Mouse (Mus musculus): ENCODE results near the gene Ppy. TPM values are rescaled to one million over a fixed set of nuclear protein-coding genes. Genes with fewer than 3 reads are reported as not detected.
A peak's percentile ranks its signal among the peaks of the same experiment; 100 is the strongest.

Ppy gene
- polyA plus RNA-seq, 1 experiment from 2014 or later = not detected

GRCm38 (mm10) chr11:102086331-102086730 lies 14.8 kb downstream of the Ppy start:
- H3K36me3 ChIP-seq = peaks cover 7% of the 10 kb centered on the region
- H3K27ac ChIP-seq = peak overlapping the region; percentile 98
- WGBS = 8% methylated on average over 3 of the region's 3 CpGs
- peaks cover 64% of the 10 kb centered on the region for H3K4me1 ChIP-seq (replicated peaks)
- peak overlapping the region; percentile 82 for H3K9ac ChIP-seq (replicated peaks)
- peak overlapping the region; percentile 78 for H3K4me3 ChIP-seq (replicated peaks)
- H3K27me3 ChIP-seq = no peaks in the 10 kb centered on the region
- no peaks in the 10 kb centered on the region for H3K9me3 ChIP-seq
- peak overlapping the region; percentile 83 for H3K4me2 ChIP-seq (replicated peaks)
- ATAC-seq = no peak

- ATAC-seq = no peak
- Histone ChIP-seq H3K27ac (0 out of 2 replicates have a peak overlapping the region, but pooled peaks have one; percentile 3), H3K4me1 (replicated peaks) (peaks cover 62% of the 10 kb centered on the region)
Observed at GRCm38 (mm10) chr11:102084159-102084558, 17.0 kb downstream of the Ppy start.

GRCm38 (mm10) chr11:102083193-102083592 lies 17.9 kb downstream of the Ppy start:
- Histone ChIP-seq H3K4me2 (replicated peaks) (peak overlapping the region; percentile 80; the same call in 1 of the 2 replicates), H3K9ac (replicated peaks) (no peak overlapping the region), H3K27me3 (no peaks in the 10 kb centered on the region), H3K36me3 (peaks cover 30% of the 10 kb centered on the region), H3K4me3 (replicated peaks) (no peak overlapping the region), H3K9me3 (no peaks in the 10 kb centered on the region), H3K4me1 (replicated peaks) (peaks cover 57% of the 10 kb centered on the region), H3K27ac (no peak overlapping the region)
- ATAC-seq = no peak
- WGBS = 48% methylated on average over 4 of the region's 4 CpGs

More at GRCm38 (mm10) chr11:102084159-102084558, 17.0 kb downstream of the Ppy start:
- H3K4me3 ChIP-seq (replicated peaks) = no peak overlapping the region
- no peaks in the 10 kb centered on the region for H3K27me3 ChIP-seq
- H3K9ac ChIP-seq (replicated peaks) = no peak overlapping the region
- no peaks in the 10 kb centered on the region for H3K9me3 ChIP-seq
- H3K4me2 ChIP-seq (replicated peaks) = no peak overlapping the region
- peaks cover 21% of the 10 kb centered on the region for H3K36me3 ChIP-seq
- WGBS = 11% methylated on average over 7 of the region's 7 CpGs

- ATAC-seq = peak; percentile 80
- no peaks in the 10 kb centered on the region for H3K27me3 ChIP-seq
- 4% methylated on average over 18 of the region's 18 CpGs for WGBS
- no peak overlapping the region for H3K27ac ChIP-seq
- peaks cover 57% of the 10 kb centered on the region for H3K4me1 ChIP-seq (replicated peaks)
- H3K9me3 ChIP-seq = no peaks in the 10 kb centered on the region
- H3K4me2 ChIP-seq (replicated peaks) = peak overlapping the region; percentile 80
- H3K9ac ChIP-seq (replicated peaks) = peak overlapping the region; percentile 74
- H3K36me3 ChIP-seq = peaks cover 37% of the 10 kb centered on the region
- peak overlapping the region; percentile 43 for H3K4me3 ChIP-seq (replicated peaks)
Observed at GRCm38 (mm10) chr11:102082322-102082721, 18.8 kb downstream of the Ppy start.

GRCm38 (mm10) chr11:102073722-102074121 lies 27.4 kb downstream of the Ppy start:
- 69% methylated on average over 14 of the region's 14 CpGs for WGBS
- no peak overlapping the region for H3K4me2 ChIP-seq (replicated peaks)
- no peaks in the 10 kb centered on the region for H3K27me3 ChIP-seq
- H3K36me3 ChIP-seq = peaks cover 36% of the 10 kb centered on the region
- no peak overlapping the region for H3K27ac ChIP-seq
- no peaks in the 10 kb centered on the region for H3K9me3 ChIP-seq
- no peak overlapping the region for H3K4me3 ChIP-seq (replicated peaks)
- ATAC-seq = no peak
- H3K4me1 ChIP-seq (replicated peaks) = peaks cover 14% of the 10 kb centered on the region
- H3K9ac ChIP-seq (replicated peaks) = no peak overlapping the region

- H3K36me3 ChIP-seq = peaks cover 27% of the 10 kb centered on the region
- 83% methylated on average over 5 of the region's 5 CpGs for WGBS
- H3K9me3 ChIP-seq = no peaks in the 10 kb centered on the region
- H3K27me3 ChIP-seq = no peaks in the 10 kb centered on the region
- no peak overlapping the region for H3K27ac ChIP-seq
- ATAC-seq = no peak
- no peak overlapping the region for H3K4me2 ChIP-seq (replicated peaks)
- H3K9ac ChIP-seq (replicated peaks) = no peak overlapping the region
- peaks cover 14% of the 10 kb centered on the region for H3K4me1 ChIP-seq (replicated peaks)
- no peak overlapping the region for H3K4me3 ChIP-seq (replicated peaks)
Observed at GRCm38 (mm10) chr11:102072729-102073128, 28.4 kb downstream of the Ppy start.

- Histone ChIP-seq H3K4me3 (replicated peaks) (no peak overlapping the region), H3K36me3 (peaks cover 15% of the 10 kb centered on the region), H3K4me2 (replicated peaks) (0 out of 2 replicates have a peak overlapping the region, but pooled peaks have one; percentile 7), H3K9ac (replicated peaks) (0 out of 2 replicates have a peak overlapping the region, but pooled peaks have one; percentile 7), H3K27me3 (no peaks in the 10 kb centered on the region), H3K4me1 (replicated peaks) (peaks cover 14% of the 10 kb centered on the region), H3K9me3 (no peaks in the 10 kb centered on the region), H3K27ac (no peak overlapping the region)
- 3% methylated on average over 13 of the region's 13 CpGs for WGBS
- no peak for ATAC-seq
Observed at GRCm38 (mm10) chr11:102070426-102070825, 30.7 kb downstream of the Ppy start.

GRCm38 (mm10) chr11:102069633-102070032 lies 31.5 kb downstream of the Ppy start:
- Histone ChIP-seq H3K4me2 (replicated peaks) (no peak overlapping the region), H3K9ac (replicated peaks) (no peak overlapping the region), H3K27ac (no peak overlapping the region), H3K27me3 (no peaks in the 10 kb centered on the region), H3K4me3 (replicated peaks) (no peak overlapping the region), H3K9me3 (no peaks in the 10 kb centered on the region), H3K36me3 (peaks cover 10% of the 10 kb centered on the region), H3K4me1 (replicated peaks) (peaks cover 14% of the 10 kb centered on the region)
- no peak for ATAC-seq
- WGBS = 53% methylated on average over 11 of the region's 11 CpGs

GRCm38 (mm10) chr11:102068969-102069368 lies 32.1 kb downstream of the Ppy start:
- H3K36me3 ChIP-seq = peaks cover 8% of the 10 kb centered on the region
- H3K9ac ChIP-seq (replicated peaks) = no peak overlapping the region
- no peak overlapping the region for H3K27ac ChIP-seq
- no peaks in the 10 kb centered on the region for H3K27me3 ChIP-seq
- 39% methylated on average over 2 of the region's 2 CpGs for WGBS
- peaks cover 14% of the 10 kb centered on the region for H3K4me1 ChIP-seq (replicated peaks)
- no peak overlapping the region for H3K4me3 ChIP-seq (replicated peaks)
- H3K4me2 ChIP-seq (replicated peaks) = no peak overlapping the region
- no peak for ATAC-seq
- H3K9me3 ChIP-seq = no peaks in the 10 kb centered on the region

- Histone ChIP-seq H3K4me2 (replicated peaks) (no peak overlapping the region), H3K4me1 (replicated peaks) (peaks cover 7% of the 10 kb centered on the region), H3K27ac (no peak overlapping the region), H3K36me3 (peaks cover 48% of the 10 kb centered on the region), H3K27me3 (peaks cover 12% of the 10 kb centered on the region), H3K4me3 (replicated peaks) (no peak overlapping the region), H3K9me3 (no peaks in the 10 kb centered on the region), H3K9ac (replicated peaks) (no peak overlapping the region)
- 83% methylated on average over 13 of the region's 13 CpGs for WGBS
- no peak for ATAC-seq
Observed at GRCm38 (mm10) chr11:102063076-102063475, 38.0 kb downstream of the Ppy start.

- peak overlapping the region; percentile 74 for H3K4me2 ChIP-seq (replicated peaks)
- ATAC-seq = no peak
Observed at GRCm38 (mm10) chr11:102061941-102062473, 39.1 kb downstream of the Ppy start.

GRCm38 (mm10) chr11:102061236-102061940 lies 39.7 kb downstream of the Ppy start:
- Histone ChIP-seq H3K4me3 (replicated peaks) (peak overlapping the region; percentile 44), H3K9me3 (no peaks in the 10 kb centered on the region), H3K27ac (no peak overlapping the region), H3K4me2 (replicated peaks) (peak overlapping the region; percentile 74), H3K9ac (replicated peaks) (peak overlapping the region; percentile 63), H3K36me3 (peaks cover 50% of the 10 kb centered on the region), H3K27me3 (peaks cover 12% of the 10 kb centered on the region), H3K4me1 (replicated peaks) (peaks cover 7% of the 10 kb centered on the region)
- WGBS = 5% methylated on average over 23 of the region's 23 CpGs
- peak; percentile 84 for ATAC-seq

More at GRCm38 (mm10) chr11:102061941-102062473, 39.1 kb downstream of the Ppy start:
- WGBS = 36% methylated on average over 16 of the region's 16 CpGs
- H3K9me3 ChIP-seq = no peaks in the 10 kb centered on the region
- H3K9ac ChIP-seq (replicated peaks) = no peak overlapping the region
- peaks cover 50% of the 10 kb centered on the region for H3K36me3 ChIP-seq
- H3K27me3 ChIP-seq = peaks cover 12% of the 10 kb centered on the region
- H3K4me1 ChIP-seq (replicated peaks) = peaks cover 7% of the 10 kb centered on the region
- no peak overlapping the region for H3K27ac ChIP-seq
- peak overlapping the region; percentile 44; the same call in 1 of the 2 replicates for H3K4me3 ChIP-seq (replicated peaks)

All from midbrain, embryonic 13.5 days (tissue).